Mouse (Mus musculus): Measurements from ENCODE around the gene Tbxas1.

DNA sequence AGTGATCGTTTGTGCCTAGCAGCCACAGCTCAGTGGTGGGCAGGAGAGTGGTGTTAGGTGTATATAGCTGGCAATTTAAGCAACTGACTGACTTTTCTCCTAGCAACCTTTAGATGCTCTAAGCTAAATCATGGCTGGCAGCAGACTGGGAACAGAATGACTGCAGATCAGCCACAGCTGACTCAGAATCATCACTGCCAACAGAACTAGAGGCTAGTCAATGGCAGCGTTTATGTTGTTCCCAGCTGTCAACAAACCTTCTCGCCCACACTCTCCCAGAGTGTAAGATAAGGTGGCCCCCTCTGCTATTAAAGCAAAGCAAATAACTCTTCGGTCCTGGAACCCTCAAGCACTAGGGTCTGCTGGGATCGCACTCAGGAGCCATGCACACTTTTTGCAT lies 144.0 kb downstream of the Tbxas1 start:
- TF ChIP-seq POLR2A (IDR thresholded peaks at IDR 0.05; ENCODE audit: low read depth, low read length) = no peak
- TF ChIP-seq CTCF (conservative IDR thresholded peaks at IDR 0.05 in 1 of 2, IDR thresholded peaks at IDR 0.05 in 1 of 2; ENCODE audit: low read depth in 2 of 2, low read length in 2 of 2) = no peak
- TF ChIP-seq ELF1 (IDR thresholded peaks at IDR 0.05; ENCODE audit: low read depth, low read length) = no peak
- no peak for TF ChIP-seq KAT2A (IDR thresholded peaks at IDR 0.05; ENCODE audit: insufficient replicate concordance, low read length)
- no peak for TF ChIP-seq GABPA (IDR thresholded peaks at IDR 0.05; ENCODE audit: insufficient replicate concordance, low read depth, low read length)

All from CH12.LX (cell line).